Mouse (Mus musculus) liver, embryonic 15.5 days (tissue): ENCODE data around the gene Sub1. TPM values are rescaled to one million over a fixed set of nuclear protein-coding genes. Genes with fewer than 3 reads are reported as not detected.

Experiments
- ATAC-seq: fragments of 200-750 bp; cut with Nextera tagmentation; 2 replicates; pipeline ENCODE4 v1.8.0; 2017; ENCODE audit warnings: moderate number of reproducible peaks, mild to moderate bottlenecking, moderate library complexity; ENCODE audit not compliant: insufficient read depth
- H3K27ac ChIP-seq: fragments of 300-500 bp; sonication (generic); replicated peaks from 2 replicates; pipeline ENCODE4 v1.5.1; 2015; ENCODE audit warnings: mild to moderate bottlenecking, inconsistent platforms
- H3K27me3 ChIP-seq: fragments of 300-500 bp; sonication (generic); 2 replicates; pipeline ENCODE4 v1.6.1; 2015; ENCODE audit warnings: mild to moderate bottlenecking, inconsistent platforms
- H3K36me3 ChIP-seq: fragments of 300-500 bp; sonication (generic); replicated peaks from 2 replicates; pipeline ENCODE4 v1.6.1; 2015; ENCODE audit warnings: moderate library complexity, mild to moderate bottlenecking, inconsistent platforms
- H3K4me1 ChIP-seq: fragments of 300-500 bp; sonication (generic); replicated peaks from 2 replicates; pipeline ENCODE4 v1.6.1; 2015; ENCODE audit warnings: inconsistent platforms
- H3K4me2 ChIP-seq: fragments of 300-500 bp; sonication (generic); 2 replicates; pipeline ENCODE4 v1.6.1; 2015; ENCODE audit warnings: moderate library complexity, mild to moderate bottlenecking, inconsistent platforms
- H3K4me3 ChIP-seq: fragments of 300-500 bp; sonication (generic); replicated peaks from 2 replicates; pipeline ENCODE4 v1.5.1; 2015; ENCODE audit warnings: mild to moderate bottlenecking, inconsistent platforms
- H3K9ac ChIP-seq: fragments of 300-500 bp; sonication (generic); 2 replicates; pipeline ENCODE4 v1.6.1; 2015; ENCODE audit warnings: moderate library complexity, mild to moderate bottlenecking, inconsistent platforms
- H3K9me3 ChIP-seq: fragments of 300-500 bp; sonication (generic); replicated peaks from 2 replicates; pipeline ENCODE4 v1.6.1; 2016; ENCODE audit warnings: inconsistent platforms
- WGBS: fragments of 180-500 bp; shearing (Covaris S2); methylation state at CpG from one replicate; pipeline ENCODE4 v1.1.7; 2015; ENCODE audit warnings: mixed read lengths; ENCODE audit not compliant: insufficient replicate concordance; 5-methylcytosine and 5-hydroxymethylcytosine counted together
- polyA plus RNA-seq: library from polyadenylated mRNA; unstranded; fragments of >200 nt; fragmentation: Nextera tagmentation; extraction: Ambion mirVana; gene quantifications from 2 replicates; pipeline ENCODE4 v1.2.1, GENCODE M21; 2015

The Sub1 gene
- polyA plus RNA-seq, 1 experiment from 2014 or later = 243 TPM

DNA sequence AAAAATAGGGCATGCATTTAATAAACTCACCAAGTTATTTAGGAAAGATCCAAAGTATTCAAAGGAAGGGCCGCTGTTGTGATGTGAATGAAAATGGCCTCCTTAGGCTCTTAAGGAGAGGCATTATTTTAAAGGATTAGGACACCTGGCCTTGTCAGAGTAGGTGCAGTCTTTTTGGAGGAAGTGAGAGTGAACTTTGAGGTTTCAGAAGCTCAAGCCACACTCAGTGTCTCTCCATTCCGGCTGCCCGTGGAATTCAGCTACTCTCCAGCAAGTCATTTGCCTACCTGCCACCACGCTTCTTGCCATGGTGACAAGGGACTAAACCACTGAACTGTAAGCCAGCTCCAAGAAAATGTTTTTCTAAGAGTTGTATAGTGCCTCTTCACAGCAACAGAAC is 8.2 kb downstream of the Sub1 start:
- H3K36me3 ChIP-seq = peaks cover 79% of the 10 kb centered on the region
- 0 out of 2 replicates have a peak, but pooled peaks cover 4% of the 10 kb centered on the region for H3K4me1 ChIP-seq
- no peak overlapping the region for H3K4me3 ChIP-seq
- no peaks in the 10 kb centered on the region for H3K9me3 ChIP-seq
- ATAC-seq = no peak
- no peak overlapping the region for H3K9ac ChIP-seq
- WGBS = 77% methylated on average over 4 of the region's 4 CpGs
- H3K27ac ChIP-seq = no peak overlapping the region
- H3K4me2 ChIP-seq = no peak overlapping the region
- H3K27me3 ChIP-seq = no peaks in the 10 kb centered on the region

DNA sequence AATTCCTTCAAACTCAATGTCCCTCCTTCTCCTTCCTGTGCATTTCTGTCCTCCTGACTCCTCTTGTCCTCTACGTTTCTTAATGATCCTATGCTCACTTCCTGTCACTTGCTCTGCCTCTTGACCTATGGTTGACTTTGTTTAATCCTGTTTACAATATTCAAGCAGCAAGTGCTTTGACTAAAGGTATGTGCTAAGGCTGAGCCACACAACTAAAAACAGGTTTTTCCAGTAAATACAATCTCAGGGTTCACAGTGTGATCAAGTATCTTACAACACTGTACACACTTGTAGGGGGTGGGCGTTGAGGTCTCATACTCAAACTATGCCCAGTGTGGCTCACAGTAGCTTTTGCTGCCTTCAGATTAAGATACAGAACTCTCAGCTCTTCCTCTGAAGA is 8.9 kb downstream of the Sub1 start:
- H3K4me3 ChIP-seq = no peak overlapping the region

DNA sequence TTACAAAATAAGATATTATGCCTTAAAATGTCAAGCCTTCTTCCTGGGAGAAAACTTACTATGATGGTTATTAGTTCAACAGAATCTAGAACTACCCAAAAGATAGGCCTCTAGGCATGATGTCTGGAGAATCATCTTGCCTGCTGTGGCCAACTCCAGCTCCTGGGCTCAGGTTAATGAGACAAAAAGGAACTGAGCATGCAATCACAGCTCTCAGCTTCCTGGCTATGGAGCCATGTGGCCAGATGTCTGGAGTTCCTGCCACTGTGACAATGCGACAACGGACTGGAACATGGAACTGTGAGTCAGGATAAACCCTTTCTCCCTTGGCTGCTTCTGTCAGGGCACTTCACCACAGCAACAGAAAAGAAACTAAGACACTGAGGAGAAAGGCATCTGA is 14.8 kb downstream of the Sub1 start:
- no peak for ATAC-seq

More for the DNA sequence above, 8.9 kb downstream of the Sub1 start:
- Histone ChIP-seq H3K36me3 (peaks cover 79% of the 10 kb centered on the region), H3K9ac (no peak overlapping the region), H3K4me2 (no peak overlapping the region), H3K9me3 (no peaks in the 10 kb centered on the region), H3K27ac (no peak overlapping the region), H3K27me3 (no peaks in the 10 kb centered on the region), H3K4me1 (0 out of 2 replicates have a peak, but pooled peaks cover 1% of the 10 kb centered on the region)
- ATAC-seq = no peak
- 68% methylated on average over 2 of the region's 2 CpGs for WGBS

DNA sequence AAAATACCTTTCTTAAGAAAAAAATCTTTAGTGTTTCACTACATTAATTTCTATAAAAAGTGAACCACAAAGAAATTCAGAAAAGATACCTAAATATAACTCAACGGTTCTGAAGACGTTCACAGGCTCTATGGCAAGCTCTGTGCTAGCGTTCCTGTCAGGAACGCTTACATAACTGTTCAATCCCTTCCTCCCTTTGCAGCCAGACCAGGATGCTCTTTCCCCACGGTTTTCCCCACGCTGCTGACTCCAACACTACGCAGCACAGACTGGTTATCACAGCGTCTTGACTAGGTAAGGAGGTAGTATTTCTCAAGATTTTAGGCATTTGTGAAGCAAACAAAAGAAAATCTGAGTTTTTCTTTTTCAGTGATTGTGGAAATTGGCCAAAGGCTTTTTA is 15.3 kb downstream of the Sub1 start:
- no peak overlapping the region for H3K4me3 ChIP-seq
- H3K9me3 ChIP-seq = no peaks in the 10 kb centered on the region
- WGBS = 81% methylated on average over 8 of the region's 8 CpGs
- H3K36me3 ChIP-seq = peaks cover 68% of the 10 kb centered on the region
- H3K9ac ChIP-seq = no peak overlapping the region
- H3K4me1 ChIP-seq = no peaks in the 10 kb centered on the region
- H3K4me2 ChIP-seq = no peak overlapping the region
- H3K27ac ChIP-seq = no peak overlapping the region
- H3K27me3 ChIP-seq = no peaks in the 10 kb centered on the region
- ATAC-seq = no peak

More for the DNA sequence above, 14.8 kb downstream of the Sub1 start:
- peaks cover 72% of the 10 kb centered on the region for H3K36me3 ChIP-seq
- no peaks in the 10 kb centered on the region for H3K9me3 ChIP-seq
- no peak overlapping the region for H3K9ac ChIP-seq
- no peaks in the 10 kb centered on the region for H3K27me3 ChIP-seq
- 66% methylated on average over 2 of the region's 2 CpGs for WGBS
- no peak overlapping the region for H3K27ac ChIP-seq
- no peaks in the 10 kb centered on the region for H3K4me1 ChIP-seq
- H3K4me3 ChIP-seq = no peak overlapping the region
- no peak overlapping the region for H3K4me2 ChIP-seq

DNA sequence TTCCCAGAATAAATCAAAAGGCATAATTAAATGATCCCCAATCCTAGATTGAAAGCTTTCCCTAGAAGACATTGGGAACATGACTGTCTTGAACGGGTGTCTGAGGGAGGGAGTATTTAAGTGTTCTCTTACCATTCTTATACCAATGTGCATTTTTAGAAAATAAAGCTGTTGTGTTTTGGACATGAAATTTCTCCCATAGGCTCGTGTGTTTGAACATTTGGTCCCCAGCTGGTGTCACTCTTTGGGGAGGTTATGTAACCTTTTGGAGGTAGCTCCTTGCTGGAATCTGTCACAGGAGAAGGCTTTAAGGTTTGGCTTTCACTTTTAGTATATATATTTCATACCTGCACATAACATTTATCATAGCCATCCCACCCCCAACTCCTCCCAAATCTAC is 18.6 kb downstream of the Sub1 start:
- H3K4me3 ChIP-seq = no peak overlapping the region
- WGBS = 68% methylated on average over 2 of the region's 2 CpGs
- no peaks in the 10 kb centered on the region for H3K9me3 ChIP-seq
- no peak overlapping the region for H3K9ac ChIP-seq
- no peak overlapping the region for H3K4me2 ChIP-seq
- no peak for ATAC-seq
- H3K27me3 ChIP-seq = no peaks in the 10 kb centered on the region
- H3K36me3 ChIP-seq = peaks cover 46% of the 10 kb centered on the region
- H3K27ac ChIP-seq = no peak overlapping the region
- H3K4me1 ChIP-seq = no peaks in the 10 kb centered on the region

DNA sequence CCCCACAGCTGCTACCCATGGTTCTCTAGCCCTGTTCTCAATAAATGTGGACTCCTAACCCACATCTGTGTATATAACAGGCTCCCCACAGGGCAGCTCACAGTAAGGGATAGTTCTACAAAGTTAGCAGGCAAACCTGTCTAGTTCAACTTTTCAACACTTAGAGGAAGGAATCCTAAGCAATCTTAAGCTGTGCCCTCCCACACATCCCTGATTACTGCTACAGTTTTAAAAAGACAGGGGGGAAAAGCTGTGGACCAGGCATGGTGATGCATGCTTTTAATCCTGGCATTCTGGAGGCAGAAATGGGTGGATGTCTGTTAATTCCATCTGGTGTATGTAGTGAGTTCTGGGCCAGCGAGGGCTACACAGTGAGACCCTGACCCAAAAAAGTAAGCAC is 19.7 kb downstream of the Sub1 start:
- Histone ChIP-seq H3K9me3 (no peaks in the 10 kb centered on the region), H3K27me3 (no peaks in the 10 kb centered on the region), H3K36me3 (peaks cover 37% of the 10 kb centered on the region), H3K4me3 (no peak overlapping the region), H3K4me1 (no peaks in the 10 kb centered on the region), H3K4me2 (no peak overlapping the region), H3K27ac (no peak overlapping the region), H3K9ac (no peak overlapping the region)
- ATAC-seq = no peak
- WGBS = 67% methylated on average over 1 of the region's 1 CpGs

DNA sequence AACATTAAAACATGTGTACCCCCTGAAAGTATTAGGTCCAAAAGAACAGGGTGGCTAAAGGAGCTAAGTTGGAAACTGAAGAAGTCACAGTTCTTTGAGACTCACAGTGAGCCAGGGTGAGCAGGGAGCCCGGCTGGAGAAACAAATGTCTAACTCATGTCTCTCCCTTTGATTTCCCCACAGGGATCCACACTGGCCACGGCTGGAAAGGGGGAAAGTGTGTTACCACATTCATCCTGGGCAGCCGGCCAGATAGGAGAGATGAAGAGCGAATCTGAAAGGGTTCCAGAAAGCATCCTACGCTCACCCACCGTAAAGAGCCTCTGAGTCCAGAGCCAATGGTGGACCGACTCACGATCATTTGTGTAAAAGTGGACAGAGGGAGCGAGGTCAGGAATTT is 20.9 kb downstream of the Sub1 start:
- WGBS = 73% methylated on average over 9 of the region's 9 CpGs
- H3K4me1 ChIP-seq = no peaks in the 10 kb centered on the region
- H3K9me3 ChIP-seq = no peaks in the 10 kb centered on the region
- ATAC-seq = no peak
- H3K4me2 ChIP-seq = no peak overlapping the region
- no peak overlapping the region for H3K4me3 ChIP-seq
- no peak overlapping the region for H3K9ac ChIP-seq
- H3K27me3 ChIP-seq = no peaks in the 10 kb centered on the region
- no peak overlapping the region for H3K27ac ChIP-seq
- H3K36me3 ChIP-seq = peaks cover 27% of the 10 kb centered on the region

DNA sequence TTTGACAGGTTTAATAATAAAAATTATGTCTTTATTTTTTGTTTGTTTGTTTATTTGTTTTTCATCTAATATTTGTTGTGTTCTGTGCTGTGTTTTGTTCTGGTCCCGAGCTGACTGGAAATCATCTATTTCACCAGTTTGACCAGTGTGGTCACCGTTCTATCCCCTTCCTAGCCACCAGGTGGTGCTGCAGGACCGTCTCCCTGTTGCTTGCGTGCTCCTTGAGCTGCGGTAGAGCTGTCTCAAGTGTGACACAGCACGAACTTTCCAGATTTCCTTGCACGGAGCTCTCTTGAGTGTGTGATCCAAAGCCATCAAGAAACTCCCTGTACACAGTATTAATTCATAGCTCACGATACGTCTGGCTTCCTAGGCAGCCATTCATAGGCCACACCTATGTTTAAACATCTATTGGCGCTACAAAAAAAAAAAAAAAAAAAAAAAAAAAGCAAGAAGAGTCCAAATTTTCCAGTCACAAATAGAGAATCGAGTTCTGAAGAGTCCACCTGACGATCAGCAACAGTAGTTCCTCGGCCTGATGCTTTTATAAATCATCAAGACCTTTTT is 24.8 kb downstream of the Sub1 start:
- Histone ChIP-seq H3K9me3 (no peaks in the 10 kb centered on the region), H3K27ac (no peak overlapping the region), H3K4me1 (no peaks in the 10 kb centered on the region), H3K4me2 (no peak overlapping the region; the same call in 1 of the 2 replicates), H3K36me3 (no peaks in the 10 kb centered on the region), H3K9ac (no peak overlapping the region), H3K4me3 (no peak overlapping the region), H3K27me3 (no peaks in the 10 kb centered on the region)
- 12% methylated on average over 13 of the region's 13 CpGs for WGBS
- no peak for ATAC-seq

DNA sequence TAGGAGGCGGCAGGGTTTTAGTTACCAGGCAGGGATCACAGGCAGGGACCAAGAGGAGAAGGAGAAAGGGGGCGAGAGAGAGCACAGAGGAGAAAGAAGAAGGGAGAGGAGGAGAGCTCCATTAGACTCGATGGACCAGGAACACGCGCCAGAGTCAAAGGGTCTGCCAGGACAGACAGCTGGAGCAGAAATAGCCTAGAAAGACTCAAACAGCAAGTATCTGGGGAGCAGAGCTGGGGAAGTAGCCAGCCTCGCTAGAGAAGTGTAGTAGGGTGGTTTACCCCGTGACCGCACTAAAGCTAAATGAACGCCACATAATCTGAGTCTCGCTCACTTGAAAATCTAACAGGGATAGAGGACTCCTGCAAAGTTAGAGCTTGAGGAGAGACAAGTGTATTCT is 26.2 kb downstream of the Sub1 start:
- Histone ChIP-seq H3K36me3 (no peaks in the 10 kb centered on the region), H3K27ac (no peak overlapping the region), H3K4me2 (no peak overlapping the region), H3K27me3 (no peaks in the 10 kb centered on the region), H3K4me3 (no peak overlapping the region), H3K4me1 (no peaks in the 10 kb centered on the region), H3K9me3 (no peaks in the 10 kb centered on the region), H3K9ac (no peak overlapping the region)
- no peak for ATAC-seq
- WGBS = 69% methylated on average over 10 of the region's 10 CpGs

DNA sequence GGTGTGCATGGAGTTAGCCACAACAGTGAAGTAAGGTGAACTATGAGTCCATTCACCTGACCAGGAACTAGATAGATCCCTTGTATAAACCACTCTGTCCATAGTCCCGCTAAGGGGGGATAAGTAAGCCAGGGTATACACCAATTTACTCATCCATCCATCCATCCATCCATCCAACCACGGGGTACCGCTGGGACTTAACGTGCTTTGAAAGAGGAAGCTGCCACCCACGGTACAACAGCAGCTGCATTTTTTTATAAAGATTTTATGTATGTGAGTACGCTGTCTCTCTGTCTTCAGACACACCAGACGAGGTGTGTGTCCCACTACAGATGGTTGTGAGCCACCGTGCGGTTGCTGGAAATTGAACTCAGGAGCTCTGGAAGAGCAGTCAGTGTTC is 27.9 kb downstream of the Sub1 start:
- H3K4me3 ChIP-seq = no peak overlapping the region
- no peaks in the 10 kb centered on the region for H3K4me1 ChIP-seq
- H3K9ac ChIP-seq = no peak overlapping the region
- no peak for ATAC-seq
- no peaks in the 10 kb centered on the region for H3K27me3 ChIP-seq
- no peaks in the 10 kb centered on the region for H3K36me3 ChIP-seq
- no peak overlapping the region for H3K4me2 ChIP-seq
- WGBS = 61% methylated on average over 9 of the region's 9 CpGs
- H3K9me3 ChIP-seq = no peaks in the 10 kb centered on the region
- H3K27ac ChIP-seq = no peak overlapping the region

DNA sequence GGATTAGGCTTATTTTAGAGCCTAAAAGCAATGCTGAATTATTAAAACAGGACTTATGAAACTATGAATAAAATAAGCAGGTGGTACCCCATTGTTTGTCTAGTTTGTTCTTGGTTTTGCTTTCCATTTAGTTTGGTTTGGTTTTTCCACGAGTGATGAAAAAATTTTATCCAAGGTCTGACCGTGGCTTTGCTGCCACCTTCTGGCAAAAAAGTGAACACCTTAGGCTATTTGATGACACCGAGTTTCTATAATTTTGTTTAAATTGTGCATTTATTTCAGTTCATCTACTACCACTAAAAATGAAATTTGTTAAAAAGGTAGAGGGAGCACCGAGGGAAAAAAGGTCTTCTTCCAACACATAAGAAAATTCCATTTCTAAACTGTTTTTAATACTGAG is 30.4 kb downstream of the Sub1 start:
- Histone ChIP-seq H3K9me3 (no peaks in the 10 kb centered on the region), H3K27me3 (no peaks in the 10 kb centered on the region), H3K9ac (no peak overlapping the region), H3K4me1 (no peaks in the 10 kb centered on the region), H3K4me2 (no peak overlapping the region), H3K4me3 (no peak overlapping the region), H3K36me3 (no peaks in the 10 kb centered on the region), H3K27ac (no peak overlapping the region)
- no peak for ATAC-seq
- WGBS = 5% methylated on average over 4 of the region's 4 CpGs

DNA sequence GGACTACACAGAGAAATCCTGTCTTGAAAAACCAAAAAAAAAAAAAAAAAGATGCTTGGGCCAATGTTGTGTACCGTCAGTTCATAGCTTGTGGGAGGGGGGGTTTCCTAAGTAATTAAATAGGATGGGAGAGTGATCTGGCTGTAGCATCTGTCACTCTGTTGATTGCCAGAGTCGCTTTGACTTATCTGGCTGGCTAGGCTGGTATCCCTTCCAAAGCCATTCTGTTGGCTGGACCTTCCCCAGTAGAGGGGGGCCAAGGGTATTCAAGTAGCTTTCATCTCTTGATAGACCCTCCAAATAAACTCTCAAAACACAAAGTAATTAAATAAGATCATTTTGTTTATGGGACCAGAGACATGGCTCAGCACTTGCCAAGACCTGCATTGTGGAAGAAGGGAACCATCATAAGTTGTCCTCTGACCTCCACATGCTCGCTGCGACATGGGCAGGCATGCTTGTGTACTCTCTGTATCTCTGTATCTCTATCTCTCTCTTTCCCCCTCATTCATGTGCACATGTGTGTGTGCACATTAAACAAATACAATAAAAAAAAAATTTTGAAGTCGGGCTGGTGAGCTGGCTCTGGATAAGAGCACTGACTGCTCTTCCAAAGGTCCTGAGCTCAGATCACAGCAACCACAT is 31.5 kb downstream of the Sub1 start:
- Histone ChIP-seq H3K36me3 (no peaks in the 10 kb centered on the region), H3K9ac (no peak overlapping the region), H3K4me3 (no peak overlapping the region), H3K27me3 (no peaks in the 10 kb centered on the region), H3K9me3 (no peaks in the 10 kb centered on the region), H3K4me1 (no peaks in the 10 kb centered on the region), H3K27ac (no peak overlapping the region), H3K4me2 (no peak overlapping the region)
- ATAC-seq = no peak
- WGBS = 59% methylated on average over 5 of the region's 5 CpGs
